Mouse (Mus musculus): Measurements from ENCODE around the gene Sfpq.
A peak's percentile ranks its signal among the peaks of the same experiment; 100 is the strongest.
"Not testable (repeated sequence)": the region's sequence is repeated elsewhere in the genome, so short reads cannot be mapped to it uniquely, and the experiment has no call there.

Sfpq gene

DNA sequence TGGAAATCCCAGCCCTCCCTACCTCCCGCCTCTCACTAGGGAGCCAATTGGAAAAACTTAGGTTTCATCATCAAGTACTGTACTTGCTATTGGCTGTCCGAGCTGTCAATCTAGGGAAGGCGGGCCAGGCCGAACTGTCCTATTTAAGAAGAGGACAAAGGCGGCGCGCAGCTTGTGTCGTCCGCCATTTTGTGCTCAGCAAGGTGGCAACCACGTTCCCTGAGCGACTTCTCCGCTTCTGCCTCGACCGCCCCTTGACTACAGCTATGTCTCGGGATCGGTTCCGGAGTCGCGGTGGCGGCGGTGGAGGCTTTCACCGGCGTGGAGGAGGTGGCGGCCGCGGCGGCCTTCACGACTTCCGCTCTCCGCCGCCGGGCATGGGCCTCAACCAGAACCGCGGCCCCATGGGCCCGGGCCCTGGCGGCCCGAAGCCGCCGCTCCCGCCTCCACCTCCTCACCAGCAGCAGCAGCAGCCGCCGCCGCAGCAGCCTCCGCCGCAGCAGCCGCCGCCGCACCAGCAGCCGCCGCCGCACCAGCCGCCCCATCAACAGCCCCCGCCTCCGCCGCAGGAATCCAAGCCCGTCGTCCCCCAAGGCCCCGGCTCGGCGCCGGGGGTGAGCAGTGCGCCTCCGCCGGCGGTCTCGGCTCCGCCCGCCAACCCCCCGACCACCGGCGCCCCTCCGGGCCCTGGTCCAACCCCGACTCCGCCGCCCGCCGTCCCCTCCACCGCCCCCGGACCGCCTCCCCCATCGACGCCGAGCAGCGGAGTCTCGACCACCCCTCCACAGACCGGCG, at the start of gene Sfpq:
Gene Sfpq, plus strand, starts transcription at position 174 of the 795 bp plus-strand sequence.
- peak; percentile 100 for DNase-seq (ENCODE audit: low spot score)

GRCm38 (mm10) chr4:126977467-126977866, 43.7 kb upstream of the Sfpq start:
- peak; percentile 33 for DNase-seq (ENCODE audit: low spot score)

DNA sequence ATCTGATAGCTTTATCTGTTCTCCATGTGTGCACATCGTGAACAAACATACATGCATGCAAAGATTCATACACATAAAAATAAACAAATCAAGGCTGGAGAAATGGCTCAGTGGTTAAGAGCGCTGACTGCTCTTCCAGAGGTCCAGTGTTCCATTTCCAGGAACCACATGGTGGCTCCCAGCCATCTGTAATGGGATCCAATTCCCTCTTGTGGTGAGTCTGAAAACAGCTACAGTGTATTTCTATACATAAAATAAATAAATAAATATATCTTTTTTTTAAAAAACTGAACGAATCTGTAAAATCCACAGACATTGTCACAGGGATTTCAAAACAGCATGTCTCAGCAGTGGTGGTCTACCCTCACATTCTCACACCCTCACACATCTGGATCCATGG, 42.4 kb upstream of the Sfpq start:
- DNase-seq (ENCODE audit: low spot score): no peak

- no peak for DNase-seq (ENCODE audit: low spot score)
Observed at GRCm38 (mm10) chr4:126983321-126983720, 37.8 kb upstream of the Sfpq start.

GRCm38 (mm10) chr4:126983736-126984525, 37.2 kb upstream of the Sfpq start:
- DNase-seq (ENCODE audit: low spot score): not testable (repeated sequence)

DNA sequence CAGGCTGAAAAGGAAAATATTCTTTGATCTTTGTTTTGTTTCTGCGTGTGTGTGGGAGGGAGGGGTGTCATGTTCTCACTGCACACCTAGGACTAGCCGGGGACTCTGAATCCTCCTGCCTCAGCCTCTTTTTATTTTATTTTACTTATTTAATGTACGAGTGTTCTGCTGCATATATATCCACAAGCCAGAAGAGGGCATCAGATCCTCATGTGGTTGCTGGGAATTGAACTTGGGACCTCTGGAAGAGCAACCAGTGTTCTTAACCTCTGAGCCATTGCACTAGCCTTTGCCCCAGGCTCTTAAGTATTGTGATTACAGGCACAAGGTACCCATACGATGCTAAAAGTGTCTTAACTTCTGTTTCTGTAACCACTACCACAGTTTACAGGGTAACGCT, 34.4 kb upstream of the Sfpq start:
- DNase-seq (ENCODE audit: low spot score): no peak

DNA sequence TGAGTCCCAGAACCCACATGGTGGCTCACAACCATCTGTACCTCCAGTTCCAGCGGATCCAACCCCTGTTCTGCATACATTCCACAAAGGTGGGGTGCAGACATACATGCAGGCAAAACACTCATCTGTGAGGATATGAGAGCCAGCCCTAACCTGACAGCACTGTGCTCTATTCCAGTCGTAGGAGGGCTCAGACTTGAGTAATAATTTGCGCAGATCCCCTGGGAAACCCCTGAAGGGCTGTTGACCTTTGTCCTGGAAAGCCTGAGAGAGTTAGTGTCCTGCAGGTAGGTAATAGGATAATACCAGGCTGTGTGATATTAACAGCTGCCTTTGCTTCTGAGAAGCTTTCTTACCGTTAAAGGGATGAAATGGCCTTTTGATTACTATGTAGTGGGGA, 32.6 kb upstream of the Sfpq start:
- DNase-seq (ENCODE audit: low spot score): no peak

DNA sequence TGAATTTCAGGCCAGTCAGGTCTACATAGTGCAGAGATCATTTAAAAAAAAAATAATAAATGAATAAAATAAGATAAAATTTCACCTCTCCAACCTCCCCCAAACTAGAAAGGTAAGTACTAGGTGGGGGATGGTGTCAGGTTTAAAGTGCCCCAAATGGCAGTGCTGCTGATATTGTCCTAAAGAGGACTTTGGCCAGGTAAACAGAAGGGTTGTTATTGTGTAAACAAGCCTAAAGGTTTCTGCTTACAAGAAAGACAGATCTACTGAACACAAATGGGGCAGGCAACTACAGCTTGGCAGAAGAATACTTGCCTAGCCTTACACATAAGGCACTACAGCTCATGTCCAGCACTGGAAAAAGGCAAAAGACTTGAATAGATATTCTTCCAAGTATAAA, 30.6 kb upstream of the Sfpq start:
- DNase-seq (ENCODE audit: low spot score): no peak

GRCm38 (mm10) chr4:126992356-126992755, 28.8 kb upstream of the Sfpq start:
- DNase-seq (ENCODE audit: low spot score): peak; percentile 23

GRCm38 (mm10) chr4:126999372-126999771, 21.8 kb upstream of the Sfpq start:
- DNase-seq (ENCODE audit: low spot score): not testable (repeated sequence)

GRCm38 (mm10) chr4:127000601-127001105, 20.5 kb upstream of the Sfpq start:
- no peak for DNase-seq (ENCODE audit: low spot score)

DNA sequence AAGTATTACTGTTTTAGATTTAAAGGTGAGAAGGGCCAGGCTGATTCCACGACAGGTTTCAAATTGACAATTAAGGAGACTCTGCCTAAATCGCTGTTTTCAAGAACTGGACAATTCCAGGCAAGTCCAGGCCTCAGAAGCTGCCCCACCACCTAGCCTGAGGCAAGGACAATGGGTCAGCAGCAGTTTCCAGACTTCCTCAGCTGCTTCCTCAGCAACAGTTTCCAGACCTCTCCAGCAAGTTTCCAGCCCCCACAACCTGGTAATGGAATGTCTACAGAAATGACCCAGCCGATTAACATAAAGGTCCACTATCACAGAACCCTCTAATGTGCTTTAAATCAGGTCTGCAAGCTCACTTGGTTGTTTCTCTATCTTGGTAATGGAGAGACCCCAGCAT, 16.7 kb upstream of the Sfpq start:
- DNase-seq (ENCODE audit: low spot score): no peak

DNA sequence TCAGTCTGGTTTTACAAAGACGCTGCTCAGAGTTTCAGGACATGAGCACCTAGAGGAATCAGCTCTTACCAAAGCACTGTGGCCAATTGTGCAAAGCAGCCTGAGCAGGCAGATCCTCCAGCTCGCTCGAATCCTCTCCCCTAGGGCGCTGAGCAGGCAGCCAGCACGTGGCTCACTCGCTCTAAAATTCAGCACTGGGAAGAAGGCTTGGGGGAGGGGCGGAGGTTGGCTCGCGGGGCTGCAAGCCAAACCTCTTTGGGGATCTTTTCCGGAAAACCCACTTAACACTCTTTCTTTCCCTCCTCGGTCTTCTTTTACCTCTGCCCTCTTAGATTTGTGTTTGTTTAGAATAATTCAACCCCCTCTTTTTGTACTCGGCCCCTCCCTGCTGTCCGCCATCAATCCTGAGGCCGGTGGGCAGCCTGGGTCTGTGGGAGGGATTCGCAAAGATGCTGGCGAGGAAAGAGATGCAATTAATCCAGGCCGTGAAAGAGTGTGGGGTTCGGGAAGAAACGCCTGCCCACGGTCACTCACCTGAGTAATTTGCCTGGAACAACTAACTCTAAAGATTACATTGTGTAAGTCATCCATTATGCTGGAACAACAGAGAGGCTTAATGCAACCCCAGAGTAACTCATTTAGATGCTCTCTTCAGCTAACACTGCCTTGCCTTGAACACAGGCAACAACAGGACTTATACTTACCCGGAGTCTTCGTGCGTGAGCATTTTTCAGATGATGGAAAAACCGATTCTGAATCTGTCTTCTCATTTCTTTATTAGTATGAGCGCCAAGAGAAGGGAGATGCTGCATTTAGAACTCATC, 15.8 kb upstream of the Sfpq start:
- DNase-seq (ENCODE audit: low spot score): peak; percentile 81

DNA sequence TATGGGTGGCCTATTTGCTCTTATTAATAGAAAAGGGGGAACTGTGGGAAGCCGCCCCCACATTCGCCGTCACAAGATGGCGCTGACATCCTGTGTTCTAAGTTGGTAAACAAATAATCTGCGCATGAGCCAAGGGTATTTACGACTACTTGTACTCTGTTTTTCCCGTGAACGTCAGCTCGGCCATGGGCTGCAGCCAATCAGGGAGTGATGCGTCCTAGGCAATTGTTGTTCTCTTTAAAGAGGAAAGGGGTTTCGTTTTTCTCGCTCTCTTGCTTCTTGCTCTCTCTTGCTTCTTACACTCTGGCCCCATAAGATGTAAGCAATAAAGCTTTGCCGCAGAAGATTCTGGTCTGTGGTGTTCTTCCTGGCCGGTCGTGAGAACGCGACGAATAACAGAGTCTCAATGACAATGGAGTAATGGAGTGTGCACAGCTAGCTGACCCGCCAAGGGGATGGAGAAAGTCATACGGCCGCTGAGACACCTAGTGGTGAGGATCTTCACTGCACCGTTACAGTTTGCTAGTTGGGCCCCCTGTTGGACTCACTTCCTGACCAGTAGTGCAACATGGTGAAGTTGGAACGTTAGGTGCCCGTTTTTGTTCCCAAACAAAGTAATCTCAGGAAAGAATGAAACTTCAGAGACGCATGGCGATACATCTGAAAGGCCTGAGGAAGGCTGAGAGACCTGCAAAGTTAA, 5.7 kb upstream of the Sfpq start:
- DNase-seq (ENCODE audit: low spot score): peak; percentile 93

DNA sequence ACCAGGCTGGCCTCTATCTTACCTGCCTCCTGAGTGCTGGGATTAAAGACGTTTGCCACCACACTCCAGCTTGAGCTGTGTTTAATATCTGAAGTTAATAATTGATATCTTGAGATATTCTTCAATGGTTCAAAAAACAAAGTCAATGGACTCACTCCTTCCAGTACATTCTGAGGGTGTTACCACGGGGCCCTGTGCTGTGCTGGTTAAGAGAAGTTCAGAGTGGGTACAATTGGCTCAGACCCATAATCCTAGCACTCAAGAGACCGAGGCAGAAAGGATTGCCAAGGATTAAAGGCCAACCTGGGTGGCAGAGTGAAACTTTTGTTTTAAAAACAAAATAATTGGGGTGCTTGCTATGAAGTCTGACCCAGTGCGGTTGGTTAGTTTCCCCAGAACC, 4.8 kb upstream of the Sfpq start:
- DNase-seq (ENCODE audit: low spot score): no peak

DNA sequence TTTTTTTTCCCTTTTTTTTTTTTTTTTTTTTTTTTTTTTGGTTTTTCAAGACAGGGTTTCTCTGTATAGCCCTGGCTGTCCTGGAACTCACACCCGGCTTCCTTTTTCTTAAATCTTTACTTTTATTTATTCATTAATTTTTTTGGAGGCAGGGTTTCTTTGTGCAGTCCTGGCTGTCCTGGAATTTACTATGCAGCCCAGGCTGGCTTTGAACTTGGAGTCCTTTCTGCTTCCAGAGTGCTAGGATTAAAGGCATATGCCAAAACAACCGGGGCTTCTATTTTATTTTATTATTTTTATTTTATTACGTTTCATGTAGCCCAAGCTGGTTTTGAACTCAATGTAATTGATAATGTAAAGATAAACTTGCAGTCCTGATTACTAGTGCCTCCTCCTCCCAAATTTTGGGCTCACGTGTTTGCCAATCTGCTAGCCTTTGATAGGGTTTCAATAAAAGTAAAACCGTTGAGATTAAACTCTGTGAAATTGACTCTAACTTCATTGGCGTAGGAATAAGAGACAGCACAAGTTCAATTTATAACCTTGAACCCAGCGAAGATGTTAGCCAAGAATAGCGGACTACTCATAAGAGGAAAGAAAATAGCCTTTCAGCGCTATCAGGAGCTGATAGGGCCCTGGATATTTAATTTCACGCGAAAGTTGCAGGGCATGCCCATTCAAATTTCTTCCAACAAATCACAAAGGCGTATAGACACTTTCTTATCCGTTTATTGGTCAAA, 543 bp upstream of the Sfpq start:
- DNase-seq (ENCODE audit: low spot score): peak; percentile 17

DNA sequence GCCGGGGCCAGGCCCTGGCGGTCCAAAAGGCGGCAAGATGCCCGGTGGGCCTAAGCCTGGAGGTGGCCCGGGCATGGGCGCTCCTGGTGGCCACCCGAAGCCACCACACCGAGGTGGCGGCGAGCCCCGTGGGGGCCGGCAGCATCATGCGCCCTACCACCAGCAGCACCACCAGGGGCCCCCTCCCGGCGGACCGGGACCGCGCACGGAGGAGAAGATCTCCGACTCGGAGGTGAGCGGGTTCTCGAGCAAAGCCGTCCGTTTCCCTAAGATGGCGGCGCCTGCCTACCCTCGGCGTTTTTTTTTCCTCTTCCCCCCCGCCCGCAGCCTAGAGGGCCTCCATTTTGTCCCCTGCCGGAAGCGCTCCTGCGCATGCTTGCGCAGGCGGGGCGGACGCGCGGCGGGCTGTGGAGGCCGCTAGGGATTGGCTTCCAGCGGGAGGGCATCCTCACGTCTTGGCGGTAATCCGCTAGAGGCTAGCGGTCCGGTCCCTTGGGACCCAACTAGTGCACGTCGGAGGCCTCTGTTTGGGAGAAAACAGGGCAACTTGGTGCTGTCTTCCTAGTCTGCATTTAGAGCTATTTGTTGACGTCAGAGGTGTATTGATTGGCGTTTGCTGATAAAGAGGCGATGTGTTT, 984 bp downstream of the Sfpq start:
- peak; percentile 86 for DNase-seq (ENCODE audit: low spot score)

DNA sequence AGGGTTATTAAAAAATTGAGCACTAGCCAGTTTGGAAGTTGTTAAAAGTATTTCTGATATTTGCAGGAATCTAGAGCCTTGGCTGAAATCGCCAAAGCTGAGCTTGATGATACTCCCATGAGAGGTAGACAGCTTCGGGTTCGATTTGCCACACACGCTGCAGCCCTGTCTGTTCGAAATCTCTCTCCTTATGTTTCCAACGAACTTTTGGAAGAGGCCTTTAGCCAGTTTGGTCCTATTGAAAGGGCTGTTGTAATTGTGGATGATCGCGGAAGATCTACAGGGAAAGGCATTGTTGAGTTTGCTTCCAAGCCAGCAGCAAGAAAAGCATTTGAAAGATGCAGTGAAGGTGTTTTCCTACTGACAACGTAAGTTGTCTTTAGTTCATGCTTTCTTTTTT, 2.1 kb downstream of the Sfpq start:
- no peak for DNase-seq (ENCODE audit: low spot score)

DNA sequence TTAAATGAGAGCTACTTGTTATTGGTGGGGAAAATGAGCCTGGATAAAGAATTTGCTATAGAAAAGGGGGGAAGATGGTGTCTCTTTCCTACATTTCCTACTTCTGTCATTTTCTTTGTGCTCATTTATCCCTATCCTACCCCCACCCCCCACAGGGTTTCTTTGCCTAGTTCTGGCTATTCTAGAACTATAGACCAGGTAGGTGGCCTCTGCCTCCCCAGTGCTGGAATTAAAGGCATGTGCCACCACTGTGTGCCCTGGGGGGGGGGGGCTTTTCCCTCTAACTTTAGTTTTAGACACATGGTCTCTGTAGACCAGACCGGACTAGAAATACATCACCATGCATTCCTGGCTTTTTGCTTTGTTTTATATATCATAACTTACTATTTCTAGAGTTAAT, 3.1 kb downstream of the Sfpq start:
- DNase-seq (ENCODE audit: low spot score): no peak

- no peak for DNase-seq (ENCODE audit: low spot score)
Observed at GRCm38 (mm10) chr4:127026826-127027225, 5.7 kb downstream of the Sfpq start.

Measured in embryo, embryonic 10 days (tissue).